Mouse (Mus musculus) CH12.LX (cell line): ENCODE data around the gene Dgkh. TPM values are rescaled to one million over a fixed set of nuclear protein-coding genes. Genes with fewer than 3 reads are reported as not detected.

Source experiments
- DNase-seq: peaks from one replicate; pipeline ENCODE4 v3.0.0-alpha.2; 2013; ENCODE audit errors: extremely low read depth
- H3K27ac ChIP-seq: 2 replicates; pipeline ENCODE4 v1.5.1; 2012; ENCODE audit warnings: low read depth, mild to moderate bottlenecking, control low read depth, moderate library complexity; ENCODE audit not compliant: insufficient read depth
- H3K27me3 ChIP-seq: replicated peaks from 2 replicates; pipeline ENCODE3; 2012; ENCODE audit warnings: inconsistent platforms
- H3K36me3 ChIP-seq, 2 experiments: replicated peaks in 1 of 2; 2 replicates each; pipeline versions ENCODE3 to v1.6.1; 2012; ENCODE audit warnings: inconsistent platforms in 1 of 2, low read length in 1 of 2, mild to moderate bottlenecking in 1 of 2, mixed read lengths in 1 of 2, moderate library complexity in 1 of 2; ENCODE audit not compliant: control insufficient read depth in 1 of 2, insufficient read depth in 1 of 2
- H3K4me1 ChIP-seq, 2 experiments: 2 replicates each; pipeline ENCODE4 v1.6.1; 2012; ENCODE audit warnings: inconsistent platforms in 1 of 2, moderate library complexity in 1 of 2; ENCODE audit not compliant: insufficient read depth in 2 of 2, control insufficient read depth in 1 of 2
- H3K4me2 ChIP-seq: 2 replicates; pipeline ENCODE4 v1.6.1; 2012; ENCODE audit warnings: low read depth, mild to moderate bottlenecking, control low read depth; ENCODE audit not compliant: poor library complexity, insufficient read depth, severe bottlenecking
- H3K4me3 ChIP-seq, 3 experiments: fragments of 150-350 bp in 1 of 3; sonication (generic) in 1 of 3; replicated peaks in 1 of 3; 2 replicates each; pipeline versions ENCODE3 to v1.5.1; 2011 to 2012; ENCODE audit warnings: low read depth in 2 of 3, low read length in 2 of 3, mild to moderate bottlenecking in 2 of 3, moderate library complexity in 2 of 3, control low read depth in 1 of 3, improper control_type of control experiment in 1 of 3, inconsistent platforms in 1 of 3, mixed read lengths in 1 of 3; ENCODE audit not compliant: poor library complexity in 1 of 3
- H3K79me2 ChIP-seq: replicated peaks from 2 replicates; pipeline ENCODE4 v1.6.1; 2012; ENCODE audit warnings: mild to moderate bottlenecking, moderate library complexity; ENCODE audit not compliant: control insufficient read depth, poor library complexity, insufficient read depth, severe bottlenecking; ENCODE audit errors: extremely low read depth
- H3K9ac ChIP-seq: 2 replicates; pipeline ENCODE4 v1.6.1; 2012; ENCODE audit warnings: low read depth, mild to moderate bottlenecking, control low read depth, moderate library complexity; ENCODE audit not compliant: insufficient read depth
- H3K9me3 ChIP-seq: replicated peaks from 2 replicates; pipeline ENCODE3; 2012; ENCODE audit warnings: low read length, inconsistent platforms, mixed read lengths
- BHLHE40 ChIP-seq: IDR thresholded peaks from 2 replicates; pipeline ENCODE4 v1.6.1; 2011; ENCODE audit warnings: mild to moderate bottlenecking, low read depth, low read length, improper control_type of control experiment
- CHD1 ChIP-seq: IDR thresholded peaks from 2 replicates; pipeline ENCODE4 v1.6.1; 2012; ENCODE audit warnings: low read depth, low read length, improper control_type of control experiment, inconsistent platforms
- CHD2 ChIP-seq: IDR thresholded peaks from 2 replicates; pipeline ENCODE4 v1.6.1; 2011; ENCODE audit warnings: low read length, improper control_type of control experiment
- CTCF ChIP-seq, 2 experiments: IDR thresholded peaks in 1 of 2; conservative IDR thresholded peaks in 1 of 2; 2 replicates each; pipeline ENCODE4 v1.5.1; 2011 to 2012; ENCODE audit warnings: low read depth in 2 of 2, low read length in 2 of 2, improper control_type of control experiment in 1 of 2, inconsistent platforms in 1 of 2, mild to moderate bottlenecking in 1 of 2, moderate library complexity in 1 of 2
- E2F4 ChIP-seq: IDR thresholded peaks from 2 replicates; pipeline ENCODE4 v1.6.1; 2011; ENCODE audit warnings: low read depth, low read length, improper control_type of control experiment; ENCODE audit not compliant: insufficient replicate concordance
- ELF1 ChIP-seq: IDR thresholded peaks from 2 replicates; pipeline ENCODE4 v1.6.1; 2014; ENCODE audit warnings: low read depth, mild to moderate bottlenecking, inconsistent platforms, low read length, improper control_type of control experiment
- EP300 ChIP-seq: IDR thresholded peaks from 2 replicates; pipeline ENCODE4 v1.6.1; 2011; ENCODE audit warnings: low read length, improper control_type of control experiment
- GABPA ChIP-seq: IDR thresholded peaks from 2 replicates; pipeline ENCODE4 v1.6.1; 2012; ENCODE audit warnings: low read depth, low read length, improper control_type of control experiment, inconsistent platforms; ENCODE audit not compliant: insufficient replicate concordance
- HCFC1 ChIP-seq: IDR thresholded peaks from 2 replicates; pipeline ENCODE4 v1.6.1; 2012; ENCODE audit warnings: low read depth, mild to moderate bottlenecking, inconsistent platforms, low read length, improper control_type of control experiment
- JUN ChIP-seq: IDR thresholded peaks from 2 replicates; pipeline ENCODE4 v1.6.1; 2011; ENCODE audit warnings: low read depth, mild to moderate bottlenecking, low read length, improper control_type of control experiment, moderate library complexity; ENCODE audit not compliant: insufficient read depth
- JUND ChIP-seq: conservative IDR thresholded peaks from 2 replicates; pipeline ENCODE4 v1.6.1; 2011; ENCODE audit warnings: low read depth, low read length, improper control_type of control experiment
- KAT2A ChIP-seq: IDR thresholded peaks from 2 replicates; pipeline ENCODE4 v1.6.1; 2012; ENCODE audit warnings: low read length, improper control_type of control experiment, inconsistent platforms; ENCODE audit not compliant: insufficient replicate concordance
- MAFK ChIP-seq: IDR thresholded peaks from 2 replicates; pipeline ENCODE4 v1.6.1; 2011; ENCODE audit warnings: low read length, improper control_type of control experiment; ENCODE audit not compliant: insufficient replicate concordance
- MAX ChIP-seq: IDR thresholded peaks from 2 replicates; pipeline ENCODE4 v1.6.1; 2011; ENCODE audit warnings: low read length, improper control_type of control experiment
- MAZ ChIP-seq: IDR thresholded peaks from 2 replicates; pipeline ENCODE4 v1.6.1; 2012; ENCODE audit warnings: low read depth, mild to moderate bottlenecking, inconsistent platforms, low read length, improper control_type of control experiment, moderate library complexity
- MEF2A ChIP-seq: IDR thresholded peaks from 2 replicates; pipeline ENCODE4 v1.6.1; 2014; ENCODE audit warnings: low read depth, mild to moderate bottlenecking, inconsistent platforms, low read length, improper control_type of control experiment, borderline replicate concordance
- MXI1 ChIP-seq: IDR thresholded peaks from 2 replicates; pipeline ENCODE4 v1.6.1; 2011; ENCODE audit warnings: mild to moderate bottlenecking, low read depth, low read length, improper control_type of control experiment
- MYC ChIP-seq: IDR thresholded peaks from 2 replicates; pipeline ENCODE4 v1.6.1; 2011; ENCODE audit warnings: low read depth, mild to moderate bottlenecking, improper control_type of control experiment, low read length
- NELFE ChIP-seq: IDR thresholded peaks from 2 replicates; pipeline ENCODE4 v1.6.1; 2011; ENCODE audit warnings: low read depth, low read length, improper control_type of control experiment
- NRF1 ChIP-seq: IDR thresholded peaks from 2 replicates; pipeline ENCODE4 v1.6.1; 2014; ENCODE audit warnings: low read depth, mild to moderate bottlenecking, inconsistent platforms, low read length, improper control_type of control experiment, moderate library complexity
- PAX5 ChIP-seq: IDR thresholded peaks from 2 replicates; pipeline ENCODE4 v1.6.1; 2012; ENCODE audit warnings: low read length, inconsistent platforms, mixed read lengths
- POLR2A ChIP-seq: IDR thresholded peaks from 2 replicates; pipeline ENCODE4 v1.6.1; 2011; ENCODE audit warnings: low read depth, mild to moderate bottlenecking, improper control_type of control experiment, low read length
- POLR2AphosphoS2 ChIP-seq: IDR thresholded peaks from 2 replicates; pipeline ENCODE4 v1.6.1; 2011; ENCODE audit warnings: low read depth, low read length, improper control_type of control experiment
- RCOR1 ChIP-seq: conservative IDR thresholded peaks from 2 replicates; pipeline ENCODE4 v1.6.1; 2012; ENCODE audit warnings: low read depth, mild to moderate bottlenecking, inconsistent platforms, low read length, improper control_type of control experiment
- SIN3A ChIP-seq: IDR thresholded peaks from 2 replicates; pipeline ENCODE4 v1.6.1; 2012; ENCODE audit warnings: low read length, improper control_type of control experiment, inconsistent platforms
- SMC3 ChIP-seq: IDR thresholded peaks from 2 replicates; pipeline ENCODE4 v1.6.1; 2011; ENCODE audit warnings: low read depth, low read length, improper control_type of control experiment
- UBTF ChIP-seq: IDR thresholded peaks from 2 replicates; pipeline ENCODE4 v1.6.1; 2012; ENCODE audit warnings: low read depth, mild to moderate bottlenecking, inconsistent platforms, low read length, improper control_type of control experiment, moderate library complexity
- USF1 ChIP-seq: IDR thresholded peaks from 2 replicates; pipeline ENCODE4 v1.6.1; 2014; ENCODE audit warnings: low read depth, mild to moderate bottlenecking, inconsistent platforms, low read length, improper control_type of control experiment
- USF2 ChIP-seq: conservative IDR thresholded peaks from 2 replicates; pipeline ENCODE4 v1.6.1; 2011; ENCODE audit warnings: low read depth, low read length, improper control_type of control experiment
- ZC3H11A ChIP-seq: IDR thresholded peaks from 2 replicates; pipeline ENCODE4 v1.6.1; 2012; ENCODE audit warnings: low read depth, mild to moderate bottlenecking, inconsistent platforms, low read length, improper control_type of control experiment
- ZKSCAN1 ChIP-seq: IDR thresholded peaks from 2 replicates; pipeline ENCODE4 v1.6.1; 2012; ENCODE audit warnings: low read depth, inconsistent platforms, low read length, improper control_type of control experiment, borderline replicate concordance
- ZNF384 ChIP-seq: IDR thresholded peaks from 2 replicates; pipeline ENCODE4 v1.6.1; 2012; ENCODE audit warnings: low read depth, low read length, improper control_type of control experiment, inconsistent platforms
- dilution Hi-C: fragments of 300-500 bp; cut with MboI; formaldehyde crosslinking; loops from 2 replicates; pipeline ENCODE4 v1.14.3; 2020; ENCODE audit warnings: low sequenced_read_pairs; ENCODE audit not compliant: extremely low pct_unique_long_range_greater_than_20kb, extremely low pct_ligation_motif_present
- in situ Hi-C: fragments of 300-500 bp; cut with MboI; formaldehyde crosslinking; loops from 3 replicates; pipeline ENCODE4 v1.14.3; 2019; ENCODE audit warnings: low sequenced_read_pairs, low pct_ligation_motif_present, low pct_unique_long_range_greater_than_20kb, mixed read lengths
- polyA plus RNA-seq: library from polyadenylated mRNA; unstranded; fragments of >175 nt; gene quantifications from 2 replicates; pipeline ENCODE4 v1.2.1, GENCODE M21; 2012; ENCODE audit warnings: low read depth; ENCODE audit not compliant: insufficient read length
- total RNA-seq, 2 experiments: library from RNA; depleted of rRNA; stranded (reverse); fragments of 300-350 nt in 1 of 2; fragments of >200 nt in 1 of 2; gene quantifications; 2 replicates each; pipeline ENCODE4 v1.2.3; 2012 to 2014

The Dgkh gene
- total and polyA plus RNA-seq, 3 experiments: 0.83 to 3.3 (median 2.4) TPM

DNA sequence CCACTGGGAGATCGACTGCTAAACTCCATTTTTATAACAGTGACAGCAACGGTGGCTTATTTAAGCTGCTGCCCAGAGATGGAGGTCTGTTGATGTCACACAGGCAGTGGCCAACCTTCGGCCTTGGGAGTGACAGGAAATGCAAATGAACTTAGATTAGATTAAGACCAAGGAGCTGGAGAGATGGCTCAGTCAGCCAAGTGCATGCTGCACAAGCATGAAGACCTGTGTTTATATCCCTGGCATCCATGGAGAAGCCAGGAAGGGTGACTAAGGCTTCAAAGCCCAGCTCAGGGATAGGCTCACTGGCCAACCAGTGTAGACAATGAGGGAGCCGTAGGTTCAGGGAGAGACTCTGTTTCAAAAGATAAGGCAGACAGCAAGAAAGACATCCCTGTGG, 48.4 kb downstream of the Dgkh start:
- H3K79me2 ChIP-seq: no peaks in the 10 kb centered on the region
- H3K4me2 ChIP-seq: no peak overlapping the region
- in situ Hi-C loops (no loop called here), dilution Hi-C loops (no loop called here)
- no peaks in the 10 kb centered on the region for H3K36me3 ChIP-seq
- H3K27ac ChIP-seq: no peak overlapping the region
- TF ChIP-seq MAFK: no peak
- TF ChIP-seq RCOR1: no peak
- TF ChIP-seq ZNF384: no peak
- TF ChIP-seq GABPA: no peak
- TF ChIP-seq HCFC1: no peak
- TF ChIP-seq SIN3A: no peak
- TF ChIP-seq POLR2AphosphoS2: no peak
- no peak for TF ChIP-seq CHD2
- TF ChIP-seq KAT2A: no peak
- TF ChIP-seq E2F4: no peak
- TF ChIP-seq MAZ: no peak
- TF ChIP-seq SMC3: no peak
- no peak for TF ChIP-seq JUN
- TF ChIP-seq PAX5: no peak
- no peak for TF ChIP-seq CHD1
- TF ChIP-seq MEF2A: no peak
- H3K4me3 ChIP-seq: no peak overlapping the region
- no peak overlapping the region for H3K9ac ChIP-seq
- no peaks in the 10 kb centered on the region for H3K9me3 ChIP-seq
- no peak for DNase-seq
- H3K4me1 ChIP-seq: peaks cover 7 to 49% of the 10 kb centered on the region in 2 experiments; a peak in 3 of 4 replicates
- no peaks in the 10 kb centered on the region for H3K27me3 ChIP-seq

DNA sequence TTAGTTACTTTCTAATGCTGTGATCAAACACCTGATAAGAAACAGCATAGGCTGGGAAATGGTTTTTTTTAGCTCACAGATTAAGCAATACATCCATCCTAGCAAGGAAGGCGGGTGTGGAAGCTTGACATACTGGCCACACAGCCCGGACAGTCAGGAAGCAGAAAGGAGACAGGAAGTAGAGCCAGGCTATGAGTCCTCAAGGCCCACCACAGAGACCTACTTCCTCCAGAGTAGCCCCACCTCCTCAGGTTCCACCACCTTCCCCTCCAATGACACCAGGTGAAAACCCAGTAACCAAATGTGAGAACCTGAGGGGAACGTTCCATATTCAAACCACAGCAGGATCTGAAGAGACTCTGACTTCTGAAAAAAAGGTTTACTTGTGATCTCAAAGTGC, 53.6 kb downstream of the Dgkh start:
- dilution Hi-C loops (no loop called here), in situ Hi-C loops (loop anchor here (5.0 to 10.0 kb wide), 4 partner anchors 168 to 428 kb away; partner anchors contain the start of gene Vwa8)
- DNase-seq: peak; percentile 80
- peak overlapping the region; percentile 34; the same call in 1 of the 2 replicates for H3K9ac ChIP-seq
- H3K4me2 ChIP-seq: peak overlapping the region; percentile 87
- H3K36me3 ChIP-seq: no peaks in the 10 kb centered on the region
- H3K4me1 ChIP-seq: peaks cover 7 to 42% of the 10 kb centered on the region in 2 experiments; a peak in 3 of 4 replicates
- H3K4me3 ChIP-seq: peak overlapping the region; percentile 9 to 38 (median 31)
- no peaks in the 10 kb centered on the region for H3K79me2 ChIP-seq
- no peaks in the 10 kb centered on the region for H3K27me3 ChIP-seq
- H3K27ac ChIP-seq: no peak overlapping the region
- no peaks in the 10 kb centered on the region for H3K9me3 ChIP-seq
- TF ChIP-seq RCOR1: no peak
- TF ChIP-seq EP300: no peak; the same call in 1 of the 2 replicates
- peak; percentile 36 for TF ChIP-seq HCFC1
- TF ChIP-seq MAZ: no peak
- no peak for TF ChIP-seq UBTF
- no peak for TF ChIP-seq KAT2A
- TF ChIP-seq NELFE: peak; percentile 57; the same call in 1 of the 2 replicates
- 0 out of 2 replicates have a peak, but pooled peaks have one; percentile 32 for TF ChIP-seq BHLHE40
- TF ChIP-seq E2F4: no peak
- no peak for TF ChIP-seq ZKSCAN1
- no peak for TF ChIP-seq JUN
- no peak for TF ChIP-seq NRF1
- TF ChIP-seq ZC3H11A: no peak
- no peak for TF ChIP-seq CHD1
- TF ChIP-seq JUND: no peak
- TF ChIP-seq POLR2AphosphoS2: no peak
- no peak for TF ChIP-seq MAX
- TF ChIP-seq USF1: no peak
- TF ChIP-seq MXI1: no peak
- no peak for TF ChIP-seq MYC
- no peak for TF ChIP-seq SIN3A
- TF ChIP-seq ZNF384: peak; percentile 71
- TF ChIP-seq USF2: no peak
- no peak for TF ChIP-seq CTCF (conservative IDR thresholded peaks at IDR 0.05 in 1 of 2, IDR thresholded peaks at IDR 0.05 in 1 of 2; ENCODE audit: low read depth in 2 of 2, low read length in 2 of 2)
- TF ChIP-seq POLR2A: peak; percentile 78
- TF ChIP-seq SMC3: no peak
- TF ChIP-seq ELF1: peak; percentile 78
